Mouse (Mus musculus): ENCODE measurements around the gene Mthfd1.
"Not testable (repeated sequence)": the region's sequence is repeated elsewhere in the genome, so short reads cannot be mapped to it uniquely, and the experiment has no call there.

Gene Mthfd1

DNA sequence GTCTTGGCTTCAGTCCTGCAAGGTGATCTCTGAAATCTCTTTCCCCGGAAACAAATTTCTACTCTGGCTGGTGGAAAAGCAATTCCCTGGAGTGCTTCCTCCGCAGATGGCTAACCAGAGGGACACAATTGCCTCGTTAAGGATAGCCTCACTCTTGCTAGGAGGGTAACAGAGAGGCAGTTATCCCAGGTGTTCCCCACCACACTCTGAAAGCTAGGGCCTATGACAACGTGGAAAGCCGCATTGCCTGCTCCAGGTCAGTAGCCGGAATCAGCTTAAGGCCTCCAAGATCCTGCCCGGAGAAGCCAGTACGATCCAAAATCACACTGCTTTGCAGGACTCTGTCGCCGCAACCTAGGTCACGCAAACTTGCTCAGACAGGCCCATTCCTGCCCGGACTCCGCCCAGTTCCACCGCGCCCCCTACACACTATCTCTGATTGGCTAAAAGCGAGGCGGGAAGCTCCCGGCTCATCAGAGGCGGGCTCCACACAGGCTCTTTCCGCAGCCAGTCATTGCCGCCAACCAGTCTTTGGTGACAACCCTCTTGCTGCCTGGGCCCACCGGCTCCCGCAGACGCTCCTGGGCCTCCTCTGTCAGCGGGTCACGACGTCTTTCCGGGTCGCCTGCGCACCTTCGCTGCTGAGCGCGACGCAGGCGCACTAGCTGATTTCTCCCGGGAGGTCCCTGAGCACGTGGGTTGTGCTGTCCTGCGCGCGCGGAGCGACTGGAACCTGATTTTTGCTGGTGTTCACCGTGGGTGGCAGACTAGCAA, at the start of gene Mthfd1:
Gene Mthfd1 (plus strand): TSS at position 574 of the 774 bp plus-strand sequence.
- peak; percentile 93 for DNase-seq (ENCODE audit: low read depth)

GRCm38 (mm10) chr12:76209429-76209974, 45.6 kb upstream of the Mthfd1 start:
- no peak for DNase-seq (ENCODE audit: low read depth)

DNA sequence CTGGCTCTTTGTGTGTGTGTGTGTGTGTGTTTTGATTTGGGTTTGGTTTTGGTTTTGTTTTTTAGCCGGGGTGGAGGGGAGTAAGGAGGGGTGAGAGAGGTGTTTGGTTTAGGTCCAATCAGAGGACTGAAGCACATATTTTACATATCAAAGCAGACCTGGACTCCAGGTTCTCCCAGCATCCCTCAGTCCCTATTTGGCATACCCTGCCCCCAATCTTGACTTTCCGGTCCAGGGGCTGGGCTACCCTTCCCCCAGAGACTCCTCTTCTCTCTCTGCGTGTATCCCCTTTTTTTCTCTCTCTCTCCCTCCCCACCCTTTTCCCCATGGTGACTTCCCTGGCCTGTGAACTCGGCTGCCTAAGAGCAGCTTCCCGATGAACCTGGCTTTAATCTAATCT, 40.0 kb upstream of the Mthfd1 start:
- no peak for DNase-seq (ENCODE audit: low read depth)

GRCm38 (mm10) chr12:76216716-76217115, 38.4 kb upstream of the Mthfd1 start:
- DNase-seq (ENCODE audit: low read depth) = no peak

DNA sequence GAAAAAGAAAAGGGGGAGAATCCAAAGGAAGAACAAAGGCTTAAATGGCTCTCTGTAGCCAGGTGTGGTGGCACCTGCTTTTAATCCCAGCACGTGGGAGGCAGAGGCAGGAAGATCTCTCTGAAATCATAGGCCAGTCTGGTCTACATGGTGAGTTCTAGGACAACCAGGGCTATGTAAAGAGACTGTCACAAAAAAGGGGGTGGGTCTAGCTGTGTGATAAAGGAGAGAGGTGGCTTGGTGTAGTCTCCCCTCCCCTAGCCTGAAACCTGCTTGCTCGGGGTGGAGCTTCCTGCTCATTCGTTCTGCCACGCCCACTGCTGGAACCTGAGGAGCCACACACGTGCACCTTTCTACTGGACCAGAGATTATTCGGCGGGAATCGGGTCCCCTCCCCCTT, 33.0 kb upstream of the Mthfd1 start:
- DNase-seq (ENCODE audit: low read depth) = not testable (repeated sequence)

DNA sequence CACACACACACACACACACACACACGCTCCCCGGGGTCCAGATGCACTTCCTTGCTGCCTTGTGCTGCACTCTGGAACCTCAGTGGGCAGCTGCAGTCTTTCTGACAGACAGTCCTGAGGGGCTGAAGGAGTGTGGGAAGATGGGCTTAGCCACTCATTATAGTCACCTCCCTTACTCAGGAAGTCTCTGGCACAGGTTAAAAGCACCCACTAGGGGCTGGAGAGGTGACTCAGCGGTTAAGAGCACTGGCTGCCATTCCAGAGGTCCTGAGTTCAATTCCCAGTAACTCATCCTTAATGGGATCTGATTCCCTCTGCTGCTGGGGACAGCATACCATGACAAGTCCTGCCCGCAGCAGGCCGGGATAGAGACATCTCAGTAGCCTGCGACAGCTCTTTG, 24.5 kb upstream of the Mthfd1 start:
- no peak for DNase-seq (ENCODE audit: low read depth)

DNA sequence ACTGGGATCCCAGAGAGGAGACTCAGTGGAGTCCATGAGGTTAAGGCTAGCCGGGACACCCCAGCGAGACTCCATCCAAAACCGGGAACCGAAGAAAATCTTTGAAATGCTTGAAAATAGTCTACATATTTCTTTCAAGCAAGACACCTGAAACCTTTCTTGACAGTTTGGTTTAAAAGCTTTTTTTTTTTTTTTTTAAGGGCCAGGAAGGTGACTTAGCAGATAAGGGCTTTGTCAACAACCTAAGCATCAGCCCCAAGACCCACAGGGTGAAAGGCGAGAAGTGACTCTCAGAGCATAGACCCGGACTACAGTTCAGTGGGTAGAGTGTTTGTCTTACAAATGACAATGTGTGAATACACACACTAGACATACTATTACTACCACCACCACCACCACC, 19.8 kb upstream of the Mthfd1 start:
- DNase-seq (ENCODE audit: low read depth) = no peak

- no peak for DNase-seq (ENCODE audit: low read depth)
These were observed 15.8 kb upstream of the Mthfd1 start for GRCm38 (mm10) chr12:76239145-76239838.

- no peak for DNase-seq (ENCODE audit: low read depth)
These were observed 15.1 kb upstream of the Mthfd1 start for GRCm38 (mm10) chr12:76239839-76240571.

- DNase-seq (ENCODE audit: low read depth) = no peak
These were observed 14.4 kb upstream of the Mthfd1 start for GRCm38 (mm10) chr12:76240670-76241069.

DNA sequence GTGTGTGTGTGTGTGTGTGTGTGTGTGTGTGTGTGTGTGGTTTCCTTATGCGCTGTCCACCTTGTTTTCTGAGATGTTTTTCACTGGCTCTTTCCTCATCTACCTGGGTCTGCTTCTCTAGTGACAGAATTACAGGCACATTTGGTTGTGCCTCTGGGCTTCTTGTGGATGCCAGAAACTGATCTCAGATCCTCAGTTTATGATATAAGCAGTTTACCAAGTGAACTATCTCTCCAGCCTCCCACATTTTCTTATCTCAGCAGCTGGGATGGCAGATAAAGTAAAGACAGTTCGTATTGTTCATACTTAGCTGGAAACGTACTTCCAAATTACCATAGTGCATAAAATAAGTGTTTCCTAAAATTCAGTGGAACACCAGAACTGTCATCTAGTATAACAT, 14.0 kb upstream of the Mthfd1 start:
- DNase-seq (ENCODE audit: low read depth) = no peak

DNA sequence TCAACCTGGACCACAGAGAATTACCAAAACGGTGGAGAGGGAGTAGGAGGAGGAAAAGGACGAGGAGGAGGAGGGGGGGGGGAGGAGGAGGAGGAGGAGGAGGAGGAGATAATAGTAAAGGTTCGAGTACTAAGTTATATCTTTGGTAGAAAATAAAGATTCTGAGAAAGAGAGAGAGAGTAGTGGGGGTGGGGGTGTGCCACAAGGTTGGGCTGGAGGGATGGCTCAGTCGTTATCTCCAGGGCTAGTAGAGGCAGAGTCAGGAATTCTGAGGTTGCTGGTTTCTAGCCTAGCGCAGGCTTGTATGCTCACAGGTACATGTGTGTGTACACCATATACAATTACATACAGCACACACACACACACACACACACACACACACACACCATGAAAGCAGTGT, 13.3 kb upstream of the Mthfd1 start:
- DNase-seq (ENCODE audit: low read depth) = no peak

DNA sequence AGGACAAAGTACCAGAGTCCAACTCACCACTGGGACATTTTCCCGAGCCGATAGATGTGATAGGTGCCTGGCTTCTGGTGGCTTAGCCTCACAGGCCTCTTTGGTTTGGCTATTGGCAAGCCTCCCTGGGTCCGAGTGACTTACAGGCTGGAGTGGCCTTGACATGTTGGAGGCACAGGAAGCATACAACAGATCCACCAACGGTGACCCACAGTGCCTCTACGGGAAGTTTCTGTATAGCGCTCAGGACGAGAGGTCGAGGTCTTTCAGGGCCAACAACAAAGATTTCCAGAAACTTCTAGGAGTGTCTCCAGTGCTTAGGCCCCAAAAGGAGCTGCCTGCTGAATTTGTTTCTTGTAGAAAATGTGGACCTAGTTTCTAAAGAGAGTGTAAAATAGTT, 10.1 kb upstream of the Mthfd1 start:
- DNase-seq (ENCODE audit: low read depth) = no peak

GRCm38 (mm10) chr12:76246646-76247045, 8.5 kb upstream of the Mthfd1 start, which contains the start of gene Tex21:
Gene Tex21 (minus strand): TSS chr12:76246746.
- DNase-seq (ENCODE audit: low read depth) = no peak

DNA sequence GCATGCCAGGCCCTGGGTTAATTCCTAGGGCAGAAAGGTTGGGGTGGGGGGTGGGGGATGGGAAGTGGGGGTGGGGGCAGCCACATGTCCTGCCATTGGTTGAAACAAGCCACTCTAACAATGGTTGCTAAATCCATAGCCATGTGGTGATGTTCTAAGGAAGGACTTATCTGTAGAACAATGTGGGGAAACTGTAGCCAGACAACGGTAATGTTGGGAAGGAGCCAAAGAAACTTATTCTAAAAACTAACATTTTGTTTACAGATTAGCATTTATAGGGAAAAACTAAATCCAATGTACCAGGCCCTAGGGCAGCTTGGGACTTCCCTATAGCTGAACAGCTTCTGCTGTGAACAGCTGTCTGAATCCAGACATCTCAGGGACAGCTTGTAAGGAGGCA, 2.0 kb upstream of the Mthfd1 start:
- DNase-seq (ENCODE audit: low read depth) = no peak

DNA sequence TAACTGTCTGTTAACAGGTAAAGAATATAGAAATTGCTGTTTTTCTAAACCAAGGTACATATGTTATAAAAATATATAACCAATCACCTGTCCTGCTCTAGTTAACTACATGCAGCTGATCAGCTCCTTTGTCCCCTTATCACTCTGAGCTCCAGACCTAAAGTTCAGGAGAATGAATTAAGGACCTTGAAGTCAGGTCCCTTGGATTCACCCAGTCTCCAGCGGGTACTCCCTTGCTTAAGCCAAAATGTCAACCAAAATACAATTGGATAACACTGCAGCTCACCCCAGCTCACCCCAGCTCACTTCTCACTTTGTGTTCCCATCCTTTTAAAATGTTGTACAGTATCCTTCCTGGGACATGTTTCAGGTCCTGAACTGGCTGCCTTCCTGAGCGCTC, 1.5 kb upstream of the Mthfd1 start:
- no peak for DNase-seq (ENCODE audit: low read depth)

DNA sequence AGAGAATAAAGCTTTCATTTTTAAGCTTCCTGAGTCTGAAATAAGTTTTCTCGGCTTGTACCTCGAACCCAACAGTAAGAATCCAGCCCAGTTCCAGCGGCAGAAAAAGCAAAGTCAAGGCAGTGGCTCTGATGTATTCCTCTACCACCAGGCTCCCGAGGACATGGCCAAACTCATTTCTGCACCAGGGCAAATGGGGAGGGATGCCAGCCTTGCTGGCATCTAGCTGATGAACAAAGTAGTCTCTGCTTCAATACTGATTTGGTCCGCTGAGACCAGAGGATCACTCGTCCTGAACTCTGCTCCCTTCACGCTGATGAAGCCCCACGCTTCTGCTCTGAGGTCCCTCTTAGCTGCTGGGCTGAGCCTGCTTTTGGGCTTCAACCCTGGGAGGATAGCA, 1.1 kb upstream of the Mthfd1 start:
- no peak for DNase-seq (ENCODE audit: low read depth)

DNA sequence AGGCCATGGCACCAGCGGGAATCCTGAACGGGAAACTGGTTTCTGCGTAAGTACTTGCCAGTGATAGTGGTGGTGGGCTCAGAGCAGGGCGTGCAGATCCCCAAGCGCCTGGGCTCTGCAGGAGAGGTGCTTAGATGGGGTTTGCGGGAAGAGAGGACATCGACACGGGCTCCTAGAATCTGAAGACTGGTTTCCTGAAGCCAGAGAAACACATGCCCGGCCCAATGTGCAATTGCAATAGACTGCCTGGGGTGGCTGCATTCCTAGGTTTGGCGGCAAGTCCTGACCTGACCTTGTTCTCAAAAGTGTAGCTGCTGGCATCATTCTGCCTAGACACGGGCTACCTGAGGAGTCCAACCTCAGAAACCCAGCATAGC, 389 bp downstream of the Mthfd1 start:
- no peak for DNase-seq (ENCODE audit: low read depth)

DNA sequence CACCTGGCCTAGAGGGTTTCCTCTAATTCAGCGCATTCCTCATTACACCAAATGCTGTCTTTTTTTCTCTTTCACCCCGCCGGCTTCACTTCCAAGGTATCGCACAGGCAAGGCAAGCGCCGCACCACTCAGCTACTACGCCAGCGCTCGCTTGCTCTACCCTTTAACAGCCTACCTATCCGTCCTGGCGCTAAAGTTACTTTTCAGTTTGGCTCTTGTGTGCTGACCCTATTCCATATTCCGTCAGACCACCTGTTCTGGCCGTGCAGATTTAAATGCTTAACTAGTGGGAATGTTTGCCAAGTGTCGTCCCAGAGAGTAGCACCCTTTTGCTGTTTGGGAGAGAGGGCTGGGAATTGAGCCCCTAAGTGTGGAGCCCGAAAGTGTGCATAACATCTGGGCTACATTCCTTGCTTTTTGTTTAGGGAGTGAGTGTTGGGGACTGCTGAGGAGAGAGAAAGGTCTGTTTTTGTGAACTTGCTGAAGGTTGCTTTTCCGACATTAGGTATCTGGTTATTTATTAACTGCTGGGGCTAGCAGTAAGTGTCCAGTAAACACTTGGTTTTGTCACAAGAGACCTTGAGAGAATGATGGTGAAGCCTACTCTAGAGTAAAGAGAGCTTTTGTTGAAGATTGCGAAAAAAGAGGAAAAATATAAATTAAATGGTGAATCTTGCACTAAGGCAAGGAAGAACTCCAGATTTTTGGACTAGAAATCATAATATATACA, 1.2 kb downstream of the Mthfd1 start:
- DNase-seq (ENCODE audit: low read depth) = peak; percentile 28

DNA sequence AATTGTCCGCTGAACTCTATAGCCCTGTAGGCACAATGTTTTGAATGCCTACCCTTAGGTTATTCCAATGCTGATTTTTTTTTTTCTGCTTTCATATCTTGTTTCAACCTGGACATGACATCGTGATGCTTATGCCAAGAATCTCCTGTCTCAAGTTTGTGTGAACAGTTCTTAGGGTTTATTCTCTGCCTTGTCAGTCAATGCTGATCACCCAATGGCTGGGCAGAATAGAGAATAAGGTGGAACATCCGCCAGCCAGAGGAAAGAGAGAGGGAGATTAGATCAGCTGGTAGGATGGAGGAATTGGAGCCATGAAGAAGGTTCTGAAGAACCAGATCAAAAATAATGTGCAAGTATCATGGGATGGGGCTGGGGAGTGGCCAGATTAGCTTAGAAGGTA, 5.6 kb downstream of the Mthfd1 start:
- no peak for DNase-seq (ENCODE audit: low read depth)

DNA sequence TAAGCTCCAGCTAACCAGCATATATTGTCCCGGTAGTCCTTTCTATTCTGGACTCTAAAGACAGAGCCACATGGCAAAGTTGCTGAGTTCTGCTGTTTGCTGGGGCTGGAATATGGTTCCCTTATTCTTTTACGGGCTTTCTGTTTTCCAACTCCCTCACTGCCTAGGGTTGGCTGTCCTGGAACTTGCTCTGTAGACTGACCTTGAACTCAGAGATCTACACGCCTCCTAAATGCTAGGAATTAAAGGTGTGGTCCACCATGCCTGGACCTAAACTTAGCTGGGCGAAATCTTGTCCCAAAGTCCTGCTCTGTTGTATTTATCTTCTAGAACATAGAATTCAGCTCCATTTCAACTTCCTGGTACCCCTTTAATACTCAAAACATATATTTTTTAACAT, 6.5 kb downstream of the Mthfd1 start:
- no peak for DNase-seq (ENCODE audit: low read depth)

DNA sequence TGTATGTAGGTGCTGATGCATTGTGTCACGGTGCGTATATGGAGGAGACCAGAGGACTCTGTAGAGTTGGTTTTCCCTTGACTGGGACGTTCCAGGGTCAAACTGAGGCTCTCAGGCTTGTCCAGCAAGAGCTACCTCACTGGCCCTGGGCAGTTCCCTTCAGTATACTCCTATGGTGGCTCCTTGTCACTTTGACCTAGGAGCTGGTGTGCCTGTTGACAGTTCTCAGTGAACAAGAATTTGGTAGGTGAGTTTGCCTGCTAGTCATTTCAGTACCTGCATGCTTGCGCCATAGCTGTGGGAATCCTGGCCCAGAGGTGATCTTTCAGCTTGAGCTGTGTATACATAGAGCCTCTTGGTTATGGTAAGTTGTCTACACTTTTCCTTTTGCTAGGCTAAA, 7.8 kb downstream of the Mthfd1 start:
- no peak for DNase-seq (ENCODE audit: low read depth)
